Mouse (Mus musculus) kidney, adult 2 months (tissue): ENCODE results near the gene Ptn. TPM values are rescaled to one million over a fixed set of nuclear protein-coding genes. Genes with fewer than 3 reads are reported as not detected.
A peak's percentile ranks its signal among the peaks of the same experiment; 100 is the strongest.

Source experiments
- DNase-seq: peaks from one replicate; pipeline ENCODE4 v3.0.0; 2021
- H3K27ac ChIP-seq: fragments of 200-500 bp; 2 replicates; pipeline ENCODE4 v1.5.1; 2012; ENCODE audit warnings: low read depth, low read length, control low read depth, inconsistent platforms; ENCODE audit not compliant: insufficient read depth
- H3K27me3 ChIP-seq: fragments of 200-500 bp; replicated peaks from 2 replicates; pipeline ENCODE4 v1.6.1; 2012; ENCODE audit warnings: mild to moderate bottlenecking, moderate library complexity, low read length, inconsistent platforms; ENCODE audit not compliant: control insufficient read depth, insufficient read depth
- H3K36me3 ChIP-seq: fragments of 200-500 bp; 2 replicates; pipeline ENCODE4 v1.6.1; 2012; ENCODE audit warnings: mild to moderate bottlenecking, moderate library complexity, low read length, inconsistent platforms; ENCODE audit not compliant: control insufficient read depth, insufficient read depth
- H3K4me1 ChIP-seq: fragments of 200-500 bp; 2 replicates; pipeline ENCODE4 v1.6.1; 2011; ENCODE audit warnings: low read length; ENCODE audit not compliant: control insufficient read depth, insufficient read depth
- H3K4me3 ChIP-seq: fragments of 200-500 bp; 2 replicates; pipeline ENCODE4 v1.5.1; 2011; ENCODE audit warnings: mild to moderate bottlenecking, low read depth, low read length, control low read depth; ENCODE audit not compliant: insufficient read depth
- CTCF ChIP-seq: fragments of 200-500 bp; conservative IDR thresholded peaks from 2 replicates; pipeline ENCODE4 v1.5.1; 2011; ENCODE audit warnings: low read depth, mild to moderate bottlenecking, control low read depth, low read length, moderate library complexity, mixed read lengths; ENCODE audit not compliant: insufficient read depth, insufficient read length
- POLR2A ChIP-seq: fragments of 200-500 bp; IDR thresholded peaks from one replicate; pipeline ENCODE4 v1.6.1; 2011; ENCODE audit warnings: low read depth, low read length, control low read depth
- WGBS: fragments of 180-500 bp; shearing (Covaris S2); methylation state at CpG from one replicate; pipeline ENCODE4 v1.1.7; 2018; 5-methylcytosine and 5-hydroxymethylcytosine counted together
- polyA plus RNA-seq: library from polyadenylated mRNA; depleted of rRNA; stranded (reverse); fragments of >200 nt; gene quantifications from 2 replicates; pipeline ENCODE4 v1.2.3, GENCODE M21; 2012

The Ptn gene
- polyA plus RNA-seq, 1 experiment: 1.6 TPM

DNA sequence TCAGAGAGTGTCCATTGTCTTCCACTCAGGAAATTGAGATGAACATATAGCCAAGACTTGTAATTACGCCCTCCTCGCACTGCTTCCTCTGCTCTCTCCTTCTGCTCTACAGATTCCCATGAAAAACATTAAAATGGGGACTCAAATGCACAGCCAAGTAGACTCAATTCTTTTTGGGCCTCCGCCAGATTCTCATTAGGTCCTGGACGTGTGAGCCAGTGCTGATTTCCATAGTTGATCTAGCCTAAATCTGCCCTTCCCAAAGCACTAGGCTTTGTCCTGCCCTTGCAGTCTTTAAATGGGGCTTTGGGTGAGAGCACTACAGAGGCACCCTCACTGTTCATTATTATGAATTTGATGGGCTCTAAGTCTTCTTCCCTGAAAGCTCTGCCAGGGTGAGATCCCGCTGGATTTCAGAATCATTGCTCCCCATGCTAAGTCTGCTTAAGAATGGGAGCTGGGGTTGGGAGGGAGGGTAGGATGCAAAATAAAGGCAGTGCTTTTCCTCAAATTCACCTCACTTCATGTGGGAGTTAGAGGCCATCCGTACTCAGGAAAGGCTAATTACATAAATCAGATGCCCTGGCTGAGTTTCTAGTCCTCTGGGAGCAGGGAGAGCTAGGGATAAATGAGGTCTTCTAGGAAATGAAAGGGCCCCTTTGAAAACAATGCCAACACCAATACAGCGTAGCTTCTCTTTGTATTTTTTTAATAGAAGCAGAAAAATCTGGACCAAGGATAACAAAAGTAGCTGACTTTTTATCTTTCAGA, 32.3 kb downstream of the Ptn start:
- TF ChIP-seq CTCF (no peak), POLR2A (no peak)
- Histone ChIP-seq H3K4me1 (no peaks in the 10 kb centered on the region), H3K27me3 (no peaks in the 10 kb centered on the region; the same call in 1 of the 2 replicates), H3K27ac (no peak overlapping the region), H3K4me3 (no peak overlapping the region), H3K36me3 (no peaks in the 10 kb centered on the region)
- DNase-seq: peak; percentile 52
- WGBS: 52% methylated on average over 7 of the region's 7 CpGs

DNA sequence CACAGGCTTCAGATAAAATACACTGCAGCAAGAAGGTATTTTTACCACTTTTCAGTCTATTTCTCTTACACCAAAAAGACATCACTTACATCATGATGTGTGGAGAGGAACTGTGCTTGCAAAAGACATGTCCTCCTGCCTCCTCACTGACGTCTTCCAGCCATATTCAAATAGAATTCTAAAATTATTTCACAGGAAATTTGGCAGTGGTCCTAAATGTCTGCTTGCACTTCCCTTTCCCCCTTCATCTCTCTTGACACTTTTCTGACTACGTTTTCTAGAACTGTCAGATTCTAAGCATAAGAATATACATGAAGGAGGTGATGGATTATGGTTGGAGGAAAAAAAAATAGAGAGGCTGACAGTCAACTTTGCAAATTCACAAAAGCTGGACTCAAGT, 33.0 kb downstream of the Ptn start:
- 57% methylated on average over 2 of the region's 2 CpGs for WGBS
- Histone ChIP-seq H3K27ac (no peak overlapping the region), H3K4me3 (no peak overlapping the region), H3K4me1 (peaks cover 3% of the 10 kb centered on the region; the same call in 1 of the 2 replicates), H3K27me3 (no peaks in the 10 kb centered on the region; the same call in 1 of the 2 replicates), H3K36me3 (no peaks in the 10 kb centered on the region)
- DNase-seq: peak; percentile 14
- TF ChIP-seq POLR2A (no peak), CTCF (no peak)

DNA sequence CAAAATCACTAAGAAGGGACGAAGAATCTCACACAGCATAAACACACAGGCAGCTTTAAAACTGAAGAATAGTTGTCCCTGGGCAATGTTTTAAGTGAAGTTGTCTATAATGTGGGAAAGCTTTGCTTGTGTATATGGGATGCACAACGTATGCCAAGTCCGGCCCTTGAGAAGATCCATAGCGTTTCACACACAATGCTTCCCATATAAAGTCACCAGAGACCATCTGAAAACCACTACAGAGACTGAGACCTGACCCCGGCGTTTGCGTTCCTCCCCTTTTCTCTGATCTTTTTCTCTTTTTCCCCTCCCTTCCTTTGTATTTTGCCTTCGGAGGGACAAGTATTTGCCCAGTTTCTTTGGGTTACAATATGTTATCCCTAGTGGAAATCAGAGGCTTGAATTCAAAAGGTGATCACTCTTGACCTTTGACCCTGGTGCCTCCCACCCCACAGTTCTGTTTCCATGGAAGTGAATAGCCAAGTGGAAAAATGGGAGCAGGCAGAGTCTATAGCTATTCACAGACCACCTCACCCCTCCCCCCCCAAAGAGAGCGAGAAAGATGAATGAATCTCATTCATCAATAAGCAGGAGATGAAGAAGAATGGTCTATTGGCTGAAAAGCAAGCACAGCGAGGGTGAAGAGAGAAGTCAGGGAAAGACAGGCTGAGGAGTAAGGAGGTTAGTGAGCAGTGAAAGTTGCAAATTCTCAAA, 34.2 kb downstream of the Ptn start:
- DNase-seq: no peak
- Histone ChIP-seq H3K4me3 (no peak overlapping the region), H3K27me3 (no peaks in the 10 kb centered on the region; the same call in 1 of the 2 replicates), H3K36me3 (no peaks in the 10 kb centered on the region), H3K27ac (no peak overlapping the region), H3K4me1 (peaks cover 3% of the 10 kb centered on the region; the same call in 1 of the 2 replicates)
- WGBS: 81% methylated on average over 10 of the region's 10 CpGs
- no peak for TF ChIP-seq CTCF
- TF ChIP-seq POLR2A: no peak

DNA sequence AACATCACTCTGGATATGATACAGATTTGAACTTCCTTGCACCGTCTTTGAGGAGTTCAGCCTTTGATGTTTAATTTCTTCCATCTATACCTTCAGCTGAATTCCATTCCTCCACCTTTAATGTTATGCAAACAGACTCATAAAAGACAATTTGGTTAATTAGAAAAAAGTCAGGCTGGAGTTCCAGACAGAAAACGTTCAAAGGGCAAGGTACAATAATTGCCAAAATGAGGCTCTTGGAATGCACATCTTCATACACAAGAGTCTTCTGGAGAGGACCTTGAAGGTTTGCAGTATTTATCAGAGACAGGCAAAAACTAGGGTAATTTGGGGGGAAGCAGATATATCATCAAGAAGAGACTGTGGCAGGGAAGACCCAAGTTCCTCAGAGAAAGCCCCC, 37.5 kb downstream of the Ptn start:
- Histone ChIP-seq H3K4me3 (no peak overlapping the region), H3K27me3 (no peaks in the 10 kb centered on the region), H3K4me1 (peaks cover 3% of the 10 kb centered on the region; the same call in 1 of the 2 replicates), H3K27ac (no peak overlapping the region), H3K36me3 (no peaks in the 10 kb centered on the region)
- 51% methylated on average over 2 of the region's 2 CpGs for WGBS
- TF ChIP-seq CTCF (no peak), POLR2A (no peak)
- DNase-seq: peak; percentile 70

DNA sequence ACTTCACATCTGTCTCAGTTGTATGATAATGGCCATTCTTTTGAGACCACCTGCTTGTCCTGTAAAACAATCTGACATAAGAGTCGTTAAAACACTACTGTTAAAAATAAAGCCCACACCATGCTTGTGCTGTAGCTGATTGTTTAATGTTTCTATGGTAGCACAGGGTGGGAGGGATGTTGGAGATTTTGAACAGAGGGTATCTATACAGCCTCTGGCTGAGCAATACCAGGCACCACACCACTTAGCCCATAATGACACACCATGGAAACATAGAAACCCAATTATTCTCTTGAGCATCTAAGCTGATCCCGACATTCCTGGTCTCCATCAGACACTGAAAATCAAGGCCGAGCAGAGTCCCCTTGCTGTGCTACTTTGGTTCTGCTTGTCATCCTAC, 41.0 kb downstream of the Ptn start:
- no peak for DNase-seq
- no peak overlapping the region for H3K27ac ChIP-seq
- H3K36me3 ChIP-seq: no peaks in the 10 kb centered on the region
- WGBS: 89% methylated on average over 3 of the region's 3 CpGs
- no peaks in the 10 kb centered on the region for H3K27me3 ChIP-seq
- TF ChIP-seq POLR2A: no peak
- TF ChIP-seq CTCF: no peak
- no peak overlapping the region for H3K4me3 ChIP-seq
- peaks cover 3% of the 10 kb centered on the region; the same call in 1 of the 2 replicates for H3K4me1 ChIP-seq

DNA sequence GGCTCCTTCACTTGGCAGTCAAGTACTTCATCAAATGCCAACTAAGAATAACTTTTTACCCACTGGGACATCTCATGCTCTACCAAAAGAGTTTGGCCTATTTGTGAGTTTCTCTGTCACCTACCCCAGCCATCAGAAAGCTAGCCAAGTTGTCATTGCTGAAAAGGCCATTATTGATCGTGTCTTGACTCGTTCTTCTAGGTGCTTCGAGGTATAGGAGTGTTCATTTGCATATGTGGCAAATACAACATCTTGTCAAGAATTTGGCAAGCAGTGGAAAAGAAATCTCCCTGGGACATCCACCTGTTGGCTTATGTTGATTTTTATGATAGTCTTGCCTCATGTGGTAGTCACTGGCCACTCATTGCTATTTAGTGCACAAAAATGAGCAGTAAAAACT, 43.1 kb downstream of the Ptn start:
- H3K36me3 ChIP-seq: no peaks in the 10 kb centered on the region
- no peak for DNase-seq
- WGBS: 93% methylated on average over 3 of the region's 3 CpGs
- no peaks in the 10 kb centered on the region; the same call in 1 of the 2 replicates for H3K4me1 ChIP-seq
- TF ChIP-seq POLR2A (no peak), CTCF (no peak)
- H3K27ac ChIP-seq: no peak overlapping the region
- no peaks in the 10 kb centered on the region for H3K27me3 ChIP-seq
- no peak overlapping the region for H3K4me3 ChIP-seq
